In the genomic region with DNA sequence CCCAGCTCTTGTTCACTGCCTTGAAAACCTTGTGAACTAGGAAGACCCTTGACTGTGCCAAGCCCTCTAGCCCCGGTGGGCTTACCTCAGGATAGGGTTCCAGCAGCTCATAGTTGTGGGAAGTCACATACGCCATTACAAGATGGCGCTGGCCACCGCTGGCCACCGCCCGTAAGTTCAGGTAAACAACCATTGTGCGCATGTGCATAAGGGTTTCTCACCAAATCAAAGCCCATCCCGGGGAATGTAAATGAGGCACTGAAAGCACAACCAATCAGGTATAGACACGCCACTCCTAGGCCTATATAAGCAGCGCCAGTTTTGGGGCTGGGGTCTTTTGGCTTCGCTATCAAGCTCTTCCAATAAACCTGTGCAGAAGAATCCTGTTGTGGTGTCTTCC, we compare ENCODE assay signal across 12 mouse cellular contexts.
"Had no signal": no experiment of that assay in that cellular context is flagged by ENCODE, and none has a peak within 500 bp of the region (broad histone marks: within the 10 kb centered on the region; RNA-seq: fewer than 3 reads in every experiment).

No protein-coding gene starts in this region.

- DNase-seq: retina, postnatal 1 day; right cerebral cortex, adult 18-20 months; right cerebral cortex, postnatal 14 days; right cerebral cortex, postnatal 25 days; right cerebral cortex, postnatal 4 days; spleen, adult 18-20 months; thymus, adult 18-20 months; thymus, adult 2 months; thymus, postnatal 14 days; thymus, postnatal 25 days; thymus, postnatal 36 days; thymus, postnatal 4 days had no signal
